Mouse (Mus musculus) ES-E14 (cell line): ENCODE data around the gene Mknk2. TPM values are rescaled to one million over a fixed set of nuclear protein-coding genes. Genes with fewer than 3 reads are reported as not detected.

Experiments
- DNase-seq: peaks from one replicate; pipeline ENCODE4 v3.0.0-alpha.2; 2013; ENCODE audit warnings: low read depth, low spot score
- H3K27ac ChIP-seq: 2 replicates; pipeline ENCODE4 v1.5.1; 2012; ENCODE audit warnings: low read depth, mild to moderate bottlenecking, low read length, moderate library complexity, mixed read lengths; ENCODE audit not compliant: poor library complexity, insufficient read depth, severe bottlenecking
- H3K36me3 ChIP-seq: 2 replicates; pipeline ENCODE4 v1.6.1; 2012; ENCODE audit warnings: mild to moderate bottlenecking, low read length, moderate library complexity, mixed read lengths; ENCODE audit not compliant: control insufficient read depth, poor library complexity, insufficient read depth, severe bottlenecking
- H3K4me1 ChIP-seq, 2 experiments: fragments of 150-350 bp in 1 of 2; sonication (generic) in 1 of 2; 2 replicates each; pipeline ENCODE4 v1.6.1; 2012; ENCODE audit warnings: low read length in 2 of 2, mild to moderate bottlenecking in 1 of 2, mixed read lengths in 1 of 2; ENCODE audit not compliant: control insufficient read depth in 2 of 2, insufficient read depth in 2 of 2, poor library complexity in 1 of 2
- H3K4me3 ChIP-seq, 2 experiments: fragments of 150-350 bp in 1 of 2; sonication (generic) in 1 of 2; 2 replicates each; pipeline ENCODE4 v1.5.1; 2012; ENCODE audit warnings: low read length in 2 of 2, low read depth in 1 of 2, mild to moderate bottlenecking in 1 of 2, mixed read lengths in 1 of 2; ENCODE audit not compliant: insufficient read depth in 1 of 2, poor library complexity in 1 of 2, severe bottlenecking in 1 of 2
- H3K9ac ChIP-seq: 2 replicates; pipeline ENCODE4 v1.6.1; 2012; ENCODE audit warnings: low read depth, mild to moderate bottlenecking, low read length, mixed read lengths; ENCODE audit not compliant: poor library complexity, insufficient read depth, severe bottlenecking
- H3K9me3 ChIP-seq: fragments of 150-350 bp; sonication (generic); 2 replicates; pipeline ENCODE4 v1.6.1; 2012; ENCODE audit warnings: low read depth, mild to moderate bottlenecking, low read length; ENCODE audit not compliant: control insufficient read depth, insufficient read depth
- CHD2 ChIP-seq: IDR thresholded peaks from 2 replicates; pipeline ENCODE4 v1.6.1; 2014; ENCODE audit warnings: mild to moderate bottlenecking, low read depth, low read length, inconsistent platforms
- HCFC1 ChIP-seq: IDR thresholded peaks from 2 replicates; pipeline ENCODE4 v1.6.1; 2012; ENCODE audit warnings: low read length, inconsistent platforms, borderline replicate concordance; ENCODE audit not compliant: insufficient read depth
- MAFK ChIP-seq: IDR thresholded peaks from 2 replicates; pipeline ENCODE4 v1.6.1; 2014; ENCODE audit warnings: mild to moderate bottlenecking, low read depth, low read length, inconsistent platforms; ENCODE audit not compliant: insufficient read depth
- ZC3H11A ChIP-seq: IDR thresholded peaks from 2 replicates; pipeline ENCODE4 v1.6.1; 2012; ENCODE audit warnings: low read depth, mild to moderate bottlenecking, inconsistent platforms, low read length, borderline replicate concordance
- ZNF384 ChIP-seq: IDR thresholded peaks from 2 replicates; pipeline ENCODE4 v1.6.1; 2012; ENCODE audit warnings: low read depth, low read length, inconsistent platforms
- in situ Hi-C, 2 experiments: fragments of 600-800 bp; cut with MboI; formaldehyde crosslinking; loops; one replicate each; pipeline ENCODE4 v1.15.1; 2025; ENCODE audit warnings: low sequenced_read_pairs in 2 of 2, inconsistent platforms in 1 of 2; ENCODE audit not compliant: unreplicated experiment in 2 of 2
- total RNA-seq: library from RNA; depleted of rRNA; stranded (reverse); fragments of 300-350 nt; gene quantifications from 2 replicates; pipeline ENCODE4 v1.2.3, GENCODE M21; 2012

Mknk2 gene
- total RNA-seq, 1 experiment: 40.7 TPM

DNA sequence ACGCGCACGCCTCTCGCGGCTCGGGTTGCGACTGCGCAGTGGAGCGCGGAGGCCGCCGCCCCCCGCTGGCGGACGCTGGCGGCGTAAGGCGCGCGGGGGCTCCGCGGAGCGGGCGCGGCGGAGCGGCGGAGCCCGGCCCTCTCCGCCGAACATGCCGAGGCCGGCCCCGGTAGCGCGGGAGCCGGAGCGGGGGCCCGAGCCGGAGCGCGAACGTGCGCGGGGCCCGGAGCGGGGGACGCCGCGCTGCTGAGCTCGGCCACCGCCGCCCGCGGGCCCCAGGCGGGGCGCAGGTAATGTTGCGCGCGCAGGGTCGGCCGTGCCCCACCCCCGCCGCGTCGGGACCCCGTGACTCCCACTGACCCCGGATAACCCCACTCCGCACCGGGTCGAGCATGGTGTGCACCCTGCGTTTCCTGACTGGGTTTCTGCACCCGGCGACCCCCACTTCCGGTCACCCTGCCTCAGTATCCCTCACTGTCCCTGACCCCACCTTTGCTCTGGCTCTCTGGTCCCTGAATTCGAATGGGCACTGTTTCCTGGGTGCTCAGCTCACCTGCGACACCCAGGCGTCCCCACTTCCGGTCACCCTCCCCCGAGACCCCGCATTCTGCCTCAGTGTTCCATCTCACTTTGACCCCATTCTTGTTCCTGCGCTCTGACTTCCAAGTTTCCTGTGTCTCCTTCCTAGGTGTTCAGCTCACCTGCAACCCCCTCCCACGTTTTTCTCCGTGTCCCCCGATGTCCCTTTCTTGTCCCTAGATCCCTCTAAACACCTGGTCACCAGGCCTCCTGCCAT is 55.1 kb downstream of the Mknk2 start, which contains the start of gene Csnk1g2:
Csnk1g2 (plus strand) TSS at position 178 of the 796 bp plus-strand sequence.
- H3K9ac ChIP-seq: peak within 1 kb of the TSS; percentile 86
- no peaks in the 10 kb centered on the region for H3K9me3 ChIP-seq
- H3K4me3 ChIP-seq: peak within 1 kb of the TSS; percentile 83 to 86
- TF ChIP-seq MAFK (no peak), CHD2 (no peak), HCFC1 (peak; percentile 18; the same call in 1 of the 2 replicates), ZC3H11A (no peak), ZNF384 (no peak)
- H3K27ac ChIP-seq: peak within 1 kb of the TSS; percentile 91
- DNase-seq: no peak
- H3K36me3 ChIP-seq: peaks cover 15% of the 10 kb centered on the region; the same call in 1 of the 2 replicates
- in situ Hi-C loops: no loop called here
- H3K4me1 ChIP-seq: peaks cover 2 to 16% of the 10 kb centered on the region in 2 experiments; a peak in 2 of 4 replicates

DNA sequence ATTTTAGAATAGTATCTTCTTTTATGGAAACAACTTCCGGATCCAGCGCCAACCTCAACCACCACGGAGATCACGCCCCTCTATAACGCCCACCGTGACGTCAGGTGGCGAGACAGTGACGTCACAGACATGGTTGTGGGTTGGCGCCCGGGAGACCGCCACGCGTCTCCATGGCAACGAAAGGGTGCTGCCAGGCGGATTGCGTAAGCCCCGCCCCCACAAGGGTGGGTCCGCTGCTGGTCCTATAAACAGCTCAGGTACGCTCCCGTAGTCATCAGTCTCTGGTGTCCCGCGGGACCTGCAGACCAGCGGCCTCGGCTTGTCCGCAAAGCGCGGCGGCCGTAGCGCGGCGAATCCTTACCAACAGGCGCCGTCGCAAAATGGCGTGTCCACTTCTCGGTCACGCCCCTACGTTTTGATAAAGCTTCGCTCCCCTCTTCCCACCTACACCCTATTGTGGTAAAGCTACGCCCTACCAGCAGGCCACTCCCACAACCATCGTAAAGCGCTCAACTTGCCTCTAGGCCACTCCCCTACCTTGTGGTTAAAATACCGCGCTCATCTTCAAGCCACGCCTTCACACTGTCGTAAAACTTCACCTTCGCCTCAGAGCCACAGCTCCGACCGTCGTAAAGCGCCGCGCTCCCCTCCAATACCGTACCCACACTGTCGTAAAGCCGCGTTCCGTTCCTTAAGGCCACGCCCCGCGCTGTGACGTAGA is 55.8 kb downstream of the Mknk2 start:
- peak overlapping the region; percentile 91 for H3K27ac ChIP-seq
- DNase-seq: peak; percentile 100
- peaks cover 15% of the 10 kb centered on the region; the same call in 1 of the 2 replicates for H3K36me3 ChIP-seq
- no peaks in the 10 kb centered on the region for H3K9me3 ChIP-seq
- H3K9ac ChIP-seq: peak overlapping the region; percentile 67
- in situ Hi-C loops: no loop called here
- H3K4me3 ChIP-seq: peak overlapping the region; percentile 65 to 67
- peaks cover 2 to 16% of the 10 kb centered on the region in 2 experiments; a peak in 2 of 4 replicates for H3K4me1 ChIP-seq
- TF ChIP-seq HCFC1: peak; percentile 51; the same call in 1 of the 2 replicates
- TF ChIP-seq MAFK: no peak
- TF ChIP-seq CHD2: no peak

DNA sequence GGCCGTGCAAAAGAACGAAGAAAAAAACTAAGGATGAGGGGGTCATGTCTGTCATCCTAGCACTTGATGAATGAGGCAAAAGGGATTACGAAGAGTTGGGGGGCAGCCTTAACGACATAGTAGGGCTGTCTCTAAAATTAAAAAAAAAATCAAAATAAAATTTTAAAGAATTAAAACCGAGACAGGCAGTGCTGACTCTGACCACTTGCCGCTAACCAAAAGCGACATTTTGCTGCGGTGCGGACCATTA is 56.3 kb downstream of the Mknk2 start:
- TF ChIP-seq HCFC1 (no peak), MAFK (no peak), CHD2 (no peak), ZC3H11A (no peak), ZNF384 (no peak)
- Histone ChIP-seq H3K4me1 (peaks cover 2 to 16% of the 10 kb centered on the region in 2 experiments; a peak in 2 of 4 replicates), H3K27ac (peak overlapping the region; percentile 91), H3K9ac (peak overlapping the region; percentile 37), H3K36me3 (peaks cover 15% of the 10 kb centered on the region; the same call in 1 of the 2 replicates), H3K4me3 (peak overlapping the region; percentile 65 to 67), H3K9me3 (no peaks in the 10 kb centered on the region)
- in situ Hi-C loops: no loop called here
- no peak for DNase-seq

DNA sequence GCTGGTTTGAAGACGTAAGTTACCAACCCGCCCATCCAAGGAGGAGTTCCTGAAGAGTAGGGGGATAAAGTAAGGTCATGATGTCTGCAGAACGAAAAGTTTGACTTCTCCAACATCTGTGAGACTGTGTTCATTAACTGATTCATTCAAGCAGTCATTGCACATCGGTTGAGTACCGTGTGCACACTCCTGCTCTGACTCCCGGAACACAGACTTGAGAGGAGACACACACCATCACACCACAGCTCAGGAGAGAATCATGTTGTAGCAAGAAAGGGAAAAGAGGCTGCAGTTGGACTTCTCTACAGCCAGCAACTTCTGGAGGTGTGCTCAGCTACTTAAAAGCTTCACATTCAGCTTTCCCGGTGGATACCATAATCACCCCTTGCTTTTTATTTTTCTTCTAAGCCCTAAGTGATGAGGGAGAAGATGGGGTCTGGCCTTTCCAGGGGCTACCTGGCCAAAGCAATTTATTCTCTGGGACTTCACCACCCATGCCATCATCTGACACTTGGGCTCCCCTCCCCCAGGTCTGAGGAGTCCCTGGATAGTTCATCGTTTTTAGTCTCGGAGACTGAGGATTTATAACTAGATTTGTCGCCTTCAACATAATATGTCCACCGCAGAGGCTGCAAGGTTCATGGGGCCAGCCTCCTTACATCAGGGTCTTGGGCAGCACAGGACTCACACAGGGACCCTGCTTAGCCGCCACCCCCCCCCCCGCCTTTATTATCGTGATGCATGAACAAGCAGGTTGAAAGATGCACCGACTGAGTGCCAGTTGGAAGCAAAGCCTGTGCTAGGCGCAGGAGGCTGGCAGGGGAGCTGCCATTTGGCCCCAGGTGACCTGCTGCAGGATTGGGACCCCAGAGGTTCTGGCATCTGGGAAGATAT is 56.9 kb downstream of the Mknk2 start:
- no peaks in the 10 kb centered on the region for H3K9me3 ChIP-seq
- peaks cover 2 to 16% of the 10 kb centered on the region in 2 experiments; a peak in 2 of 4 replicates for H3K4me1 ChIP-seq
- peak overlapping the region; percentile 65 to 67 for H3K4me3 ChIP-seq
- H3K36me3 ChIP-seq: peaks cover 15% of the 10 kb centered on the region; the same call in 1 of the 2 replicates
- no peak for TF ChIP-seq MAFK
- H3K27ac ChIP-seq: peak overlapping the region; percentile 91; the same call in 1 of the 2 replicates
- peak overlapping the region; percentile 37 for H3K9ac ChIP-seq
- in situ Hi-C loops: no loop called here
- DNase-seq: no peak
